Mouse (Mus musculus) lung, postnatal 0 days (tissue): ENCODE data around the gene Lyl1.

Source experiments
- CTCF ChIP-seq: IDR thresholded peaks from 2 replicates; pipeline ENCODE4 v1.5.1; 2016; ENCODE audit warnings: antibody characterized with exemption, mild to moderate bottlenecking
- EP300 ChIP-seq: IDR thresholded peaks from 2 replicates; pipeline ENCODE4 v1.6.1; 2016; ENCODE audit warnings: antibody characterized with exemption, mild to moderate bottlenecking, control low read depth

GRCm38 (mm10) chr8:84734680-84735079 is 33.4 kb downstream of the Lyl1 start:
- TF ChIP-seq CTCF, result no peak
- no peak for TF ChIP-seq EP300
